Mouse (Mus musculus) lung, embryonic 14.5 days (tissue): ENCODE results near the gene Mzt1. TPM values are rescaled to one million over a fixed set of nuclear protein-coding genes. Genes with fewer than 3 reads are reported as not detected.
"Not testable (repeated sequence)": the region's sequence is repeated elsewhere in the genome, so short reads cannot be mapped to it uniquely, and the experiment has no call there.

Experiments used
- ATAC-seq: fragments of 200-750 bp; cut with Nextera tagmentation; 2 replicates; pipeline ENCODE4 v1.8.0; 2017; ENCODE audit warnings: mild to moderate bottlenecking, moderate TSS enrichment, moderate library complexity; ENCODE audit not compliant: insufficient read depth
- DNase-seq: peaks from one replicate; pipeline ENCODE4 v3.0.0-alpha.2; 2015
- H3K27ac ChIP-seq: fragments of 300-500 bp; sonication (generic); 2 replicates; pipeline ENCODE4 v1.5.1; 2014; ENCODE audit warnings: low read depth, mild to moderate bottlenecking, moderate library complexity
- H3K27me3 ChIP-seq: fragments of 300-500 bp; sonication (generic); 2 replicates; pipeline ENCODE4 v1.6.1; 2014; ENCODE audit warnings: low read length, control low read depth; ENCODE audit not compliant: insufficient read depth
- H3K36me3 ChIP-seq: fragments of 300-500 bp; sonication (generic); 2 replicates; pipeline ENCODE4 v1.6.1; 2014; ENCODE audit warnings: control low read depth; ENCODE audit not compliant: insufficient read depth
- H3K4me1 ChIP-seq: fragments of 300-500 bp; sonication (generic); 2 replicates; pipeline ENCODE4 v1.6.1; 2014; ENCODE audit warnings: antibody characterized with exemption, control low read depth; ENCODE audit not compliant: insufficient read depth
- H3K4me2 ChIP-seq: fragments of 300-500 bp; sonication (generic); 2 replicates; pipeline ENCODE4 v1.6.1; 2014; ENCODE audit warnings: mild to moderate bottlenecking
- H3K4me3 ChIP-seq: fragments of 300-500 bp; sonication (generic); 2 replicates; pipeline ENCODE4 v1.5.1; 2014; ENCODE audit warnings: low read depth, low read length
- H3K9ac ChIP-seq: fragments of 300-500 bp; sonication (generic); 2 replicates; pipeline ENCODE4 v1.6.1; 2014
- H3K9me3 ChIP-seq: fragments of 300-500 bp; sonication (generic); 2 replicates; pipeline ENCODE4 v1.6.1; 2016; ENCODE audit warnings: low read depth, low read length, control low read depth
- CTCF ChIP-seq: IDR thresholded peaks from 2 replicates; pipeline ENCODE4 v1.5.1; 2016; ENCODE audit warnings: antibody characterized with exemption, low read depth
- WGBS: fragments of 180-500 bp; shearing (Covaris S2); extraction: QIAGEN DNeasy Blood & Tissue Kit; methylation state at CpG from one replicate; pipeline ENCODE4 v1.1.7; 2014; 5-methylcytosine and 5-hydroxymethylcytosine counted together
- polyA plus RNA-seq: library from polyadenylated mRNA; unstranded; fragments of >200 nt; fragmentation: Nextera tagmentation; extraction: Ambion mirVana; gene quantifications from 2 replicates; pipeline ENCODE4 v1.2.1, GENCODE M21; 2014

Gene Mzt1
- polyA plus RNA-seq, 1 experiment from 2014 or later, result 68.9 TPM

DNA sequence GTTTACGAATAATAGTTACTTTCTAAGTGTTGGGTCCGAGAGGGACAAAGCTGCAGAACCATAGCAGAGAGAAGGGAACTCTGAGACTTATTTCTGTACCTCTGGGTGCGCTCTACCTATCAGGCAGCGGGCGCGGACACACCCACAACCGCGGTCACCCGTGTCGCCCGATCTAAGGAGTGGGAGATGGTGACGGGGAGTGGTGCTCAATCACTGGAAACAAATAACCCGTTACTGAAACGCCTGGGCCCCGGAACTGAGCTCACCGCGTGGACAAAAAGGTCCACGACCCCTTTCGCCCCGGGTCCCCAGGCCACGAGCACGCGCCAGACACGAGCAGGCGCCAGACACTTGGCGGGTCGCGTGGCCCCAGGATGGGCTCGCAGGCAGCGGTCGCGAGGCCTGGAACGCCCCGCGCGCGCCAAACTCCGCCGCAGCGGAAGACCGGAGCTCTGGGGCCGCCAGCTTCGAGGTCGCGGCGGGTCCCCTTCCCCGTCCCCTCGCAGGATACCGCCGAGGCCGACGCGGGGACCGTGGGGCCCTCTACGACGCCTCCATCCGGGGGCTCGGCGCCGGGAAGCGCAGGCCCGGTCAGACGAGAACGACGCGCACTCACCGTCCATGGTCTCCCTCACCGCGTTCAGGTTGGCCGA lies 430 bp downstream of the Mzt1 start:
- under 1% methylated on average over 68 of the region's 70 CpGs for WGBS
- Histone ChIP-seq H3K9me3 (no peaks in the 10 kb centered on the region), H3K36me3 (peaks cover 7% of the 10 kb centered on the region), H3K4me2 (peak overlapping the region; percentile 73), H3K27me3 (no peaks in the 10 kb centered on the region), H3K4me1 (peaks cover 11% of the 10 kb centered on the region; the same call in 1 of the 2 replicates), H3K9ac (peak overlapping the region; percentile 97), H3K27ac (peak overlapping the region; percentile 97), H3K4me3 (peak overlapping the region; percentile 97)
- ATAC-seq (peak; percentile 17; the same call in 1 of the 2 replicates), DNase-seq (peak; percentile 46)
- TF ChIP-seq CTCF, result no peak

DNA sequence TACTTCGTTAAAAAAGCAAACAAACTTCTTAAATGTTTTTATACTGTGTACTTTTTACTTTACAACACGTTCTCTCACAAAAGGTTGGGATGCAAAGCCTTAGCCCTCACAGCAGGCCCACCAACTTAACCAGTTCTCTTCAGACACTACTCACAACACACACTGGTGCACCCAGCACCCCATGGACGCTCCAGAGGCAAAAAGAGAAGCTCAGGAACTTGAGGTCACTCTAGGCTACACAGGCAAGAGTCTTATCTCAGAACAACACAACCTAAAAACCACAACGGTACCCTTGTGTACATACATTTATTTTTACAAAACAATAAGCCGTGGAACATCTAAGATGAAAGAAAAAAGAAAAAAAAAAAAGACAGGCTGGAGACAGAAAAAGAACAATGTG lies 1.2 kb downstream of the Mzt1 start:
- Histone ChIP-seq H3K4me2 (peak overlapping the region; percentile 73), H3K4me1 (peaks cover 11% of the 10 kb centered on the region; the same call in 1 of the 2 replicates), H3K4me3 (peak overlapping the region; percentile 97), H3K9ac (peak overlapping the region; percentile 97), H3K27ac (no peak overlapping the region), H3K36me3 (0 out of 2 replicates have a peak, but pooled peaks cover 3% of the 10 kb centered on the region), H3K9me3 (no peaks in the 10 kb centered on the region), H3K27me3 (no peaks in the 10 kb centered on the region)
- DNase-seq, result no peak
- WGBS, result 3% methylated on average over 5 of the region's 5 CpGs
- TF ChIP-seq CTCF, result no peak
- ATAC-seq, result no peak

DNA sequence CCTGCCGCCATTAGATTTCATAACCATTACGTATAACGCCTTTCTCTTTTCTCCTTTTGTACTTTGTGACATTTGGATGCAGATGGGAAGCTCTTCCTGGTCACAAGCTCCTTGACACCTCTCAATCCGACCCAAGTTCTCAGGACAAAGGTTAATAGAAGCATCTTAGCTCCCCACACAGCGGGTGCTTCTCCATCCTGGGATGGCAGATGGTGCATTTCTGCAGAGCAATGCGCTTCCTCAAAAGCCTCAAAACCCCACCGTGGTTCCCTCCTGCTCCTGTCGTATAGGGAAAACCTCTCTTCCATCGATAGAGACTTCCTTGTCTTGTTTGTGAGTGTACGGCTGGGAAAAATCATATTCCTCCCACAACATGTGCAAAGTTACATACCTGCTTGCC lies 1.8 kb downstream of the Mzt1 start:
- no peak overlapping the region for H3K27ac ChIP-seq
- H3K36me3 ChIP-seq, result peaks cover 6% of the 10 kb centered on the region; the same call in 1 of the 2 replicates
- H3K9me3 ChIP-seq, result no peaks in the 10 kb centered on the region
- peak overlapping the region; percentile 73 for H3K4me2 ChIP-seq
- no peaks in the 10 kb centered on the region for H3K27me3 ChIP-seq
- 45% methylated on average over 10 of the region's 10 CpGs for WGBS
- TF ChIP-seq CTCF, result no peak
- H3K4me3 ChIP-seq, result peak overlapping the region; percentile 97
- DNase-seq, result no peak
- no peak for ATAC-seq
- H3K9ac ChIP-seq, result peak overlapping the region; percentile 34
- H3K4me1 ChIP-seq, result peaks cover 11% of the 10 kb centered on the region; the same call in 1 of the 2 replicates

DNA sequence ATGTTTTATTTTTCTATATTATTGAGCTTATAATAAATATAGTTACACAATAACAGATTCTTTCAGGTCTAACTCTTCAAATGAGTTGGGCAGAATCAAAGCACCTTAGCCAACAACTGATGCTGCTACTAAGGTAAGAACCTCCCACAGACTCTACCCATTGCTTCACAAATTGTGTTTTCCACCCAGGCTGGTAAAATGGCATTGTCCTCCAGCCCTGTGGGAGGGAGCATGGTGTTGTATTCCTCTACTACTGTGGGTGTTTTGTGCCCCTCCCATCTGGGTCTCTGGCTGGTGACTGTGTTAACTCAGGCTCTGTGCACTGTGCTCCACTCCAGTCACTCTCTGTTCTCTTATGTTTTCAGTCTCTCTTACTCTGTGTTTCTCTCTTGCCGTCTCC lies 2.4 kb downstream of the Mzt1 start:
- peak overlapping the region; percentile 34; the same call in 1 of the 2 replicates for H3K9ac ChIP-seq
- H3K9me3 ChIP-seq, result no peaks in the 10 kb centered on the region
- no peak for TF ChIP-seq CTCF
- peaks cover 10% of the 10 kb centered on the region for H3K36me3 ChIP-seq
- peak overlapping the region; percentile 73; the same call in 1 of the 2 replicates for H3K4me2 ChIP-seq
- DNase-seq (no peak), ATAC-seq (no peak)
- WGBS, result 56% methylated on average over 1 of the region's 1 CpGs
- no peak overlapping the region for H3K4me3 ChIP-seq
- peaks cover 11% of the 10 kb centered on the region; the same call in 1 of the 2 replicates for H3K4me1 ChIP-seq
- H3K27me3 ChIP-seq, result no peaks in the 10 kb centered on the region
- H3K27ac ChIP-seq, result no peak overlapping the region

DNA sequence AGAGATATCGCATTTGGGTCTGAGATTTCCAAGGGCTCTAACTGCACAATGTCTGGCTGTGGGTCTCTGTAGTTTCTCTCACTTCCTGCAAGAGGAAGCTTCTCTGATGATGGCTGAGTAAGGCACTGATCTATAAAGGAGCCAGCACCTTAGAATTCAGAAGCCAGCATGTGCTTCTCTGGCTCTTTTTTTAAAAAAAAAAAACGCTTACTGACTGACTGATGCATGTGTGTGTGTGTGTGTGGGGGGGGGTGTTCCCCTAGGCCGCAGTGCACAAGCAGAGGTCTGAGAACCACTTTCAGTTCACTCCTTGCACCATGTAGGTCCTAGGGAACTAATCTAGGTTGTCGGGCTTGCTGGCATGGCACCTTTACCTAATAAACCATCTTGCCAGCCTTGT lies 4.5 kb downstream of the Mzt1 start:
- no peak overlapping the region for H3K4me2 ChIP-seq
- H3K9me3 ChIP-seq, result no peaks in the 10 kb centered on the region
- H3K9ac ChIP-seq, result no peak overlapping the region
- H3K36me3 ChIP-seq, result peaks cover 21% of the 10 kb centered on the region
- DNase-seq, result no peak
- no peak for TF ChIP-seq CTCF
- no peak overlapping the region; the same call in 1 of the 2 replicates for H3K27ac ChIP-seq
- H3K27me3 ChIP-seq, result no peaks in the 10 kb centered on the region
- WGBS, result 72% methylated on average over 4 of the region's 4 CpGs
- peaks cover 11% of the 10 kb centered on the region; the same call in 1 of the 2 replicates for H3K4me1 ChIP-seq
- ATAC-seq, result no peak
- no peak overlapping the region for H3K4me3 ChIP-seq

DNA sequence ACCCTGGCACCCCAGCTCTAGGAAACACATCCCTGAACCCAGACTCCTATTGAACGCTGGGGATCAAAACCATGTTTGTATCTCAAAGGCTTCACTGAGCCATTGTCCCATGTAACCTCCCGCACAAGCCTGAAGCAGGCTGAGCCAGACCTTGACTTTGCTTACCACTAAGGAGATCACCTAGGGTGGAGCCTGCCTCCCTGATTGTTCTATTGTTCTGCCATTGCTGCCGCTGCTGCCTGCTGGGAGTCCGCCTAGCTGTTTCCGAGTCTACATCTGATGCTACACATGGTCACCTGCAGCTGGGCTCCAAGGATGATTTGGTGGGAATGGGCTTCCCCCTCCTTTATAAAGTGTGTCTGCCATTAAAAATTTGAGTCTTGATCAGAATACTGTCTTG lies 6.6 kb downstream of the Mzt1 start:
- H3K27me3 ChIP-seq, H3K9me3 ChIP-seq, H3K4me1 ChIP-seq, H3K4me3 ChIP-seq, ATAC-seq, H3K27ac ChIP-seq, DNase-seq, H3K9ac ChIP-seq, H3K4me2 ChIP-seq: not testable (repeated sequence)
- peaks cover 32% of the 10 kb centered on the region for H3K36me3 ChIP-seq
- 84% methylated on average over 5 of the region's 5 CpGs for WGBS

DNA sequence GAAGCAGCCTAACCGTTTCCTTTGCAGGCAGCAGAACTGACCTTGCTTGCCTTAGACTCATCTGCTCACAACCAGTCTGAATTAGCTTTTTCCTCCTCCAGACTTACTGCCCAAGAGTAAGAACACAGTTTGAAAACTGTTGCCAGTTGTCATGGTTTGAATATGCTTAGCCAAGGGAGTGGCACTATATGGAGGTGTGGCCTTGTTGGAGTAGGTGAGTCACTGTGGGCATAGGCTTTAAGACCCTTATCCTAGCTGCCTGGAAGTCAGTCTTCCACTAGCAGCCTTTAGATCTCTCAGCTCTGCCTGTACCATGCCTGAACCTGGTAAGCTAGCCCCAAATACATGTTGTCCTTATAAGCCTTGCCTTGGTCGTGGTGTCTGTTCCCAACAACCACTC lies 8.2 kb downstream of the Mzt1 start:
- Histone ChIP-seq H3K27me3 (no peaks in the 10 kb centered on the region), H3K4me1 (no peaks in the 10 kb centered on the region), H3K36me3 (peaks cover 38% of the 10 kb centered on the region), H3K9ac (no peak overlapping the region), H3K9me3 (no peaks in the 10 kb centered on the region), H3K27ac (no peak overlapping the region), H3K4me2 (no peak overlapping the region), H3K4me3 (no peak overlapping the region)
- TF ChIP-seq CTCF, result no peak
- WGBS, result 84% methylated on average over 2 of the region's 2 CpGs
- no peak for DNase-seq
- no peak for ATAC-seq
